Mouse (Mus musculus) kidney, adult 11 months (tissue): ENCODE results near the gene Glud1.
A peak's percentile ranks its signal among the peaks of the same experiment; 100 is the strongest.

Source experiments
- DNase-seq: peaks from one replicate; pipeline ENCODE4 v3.0.0; 2022

Gene Glud1

DNA sequence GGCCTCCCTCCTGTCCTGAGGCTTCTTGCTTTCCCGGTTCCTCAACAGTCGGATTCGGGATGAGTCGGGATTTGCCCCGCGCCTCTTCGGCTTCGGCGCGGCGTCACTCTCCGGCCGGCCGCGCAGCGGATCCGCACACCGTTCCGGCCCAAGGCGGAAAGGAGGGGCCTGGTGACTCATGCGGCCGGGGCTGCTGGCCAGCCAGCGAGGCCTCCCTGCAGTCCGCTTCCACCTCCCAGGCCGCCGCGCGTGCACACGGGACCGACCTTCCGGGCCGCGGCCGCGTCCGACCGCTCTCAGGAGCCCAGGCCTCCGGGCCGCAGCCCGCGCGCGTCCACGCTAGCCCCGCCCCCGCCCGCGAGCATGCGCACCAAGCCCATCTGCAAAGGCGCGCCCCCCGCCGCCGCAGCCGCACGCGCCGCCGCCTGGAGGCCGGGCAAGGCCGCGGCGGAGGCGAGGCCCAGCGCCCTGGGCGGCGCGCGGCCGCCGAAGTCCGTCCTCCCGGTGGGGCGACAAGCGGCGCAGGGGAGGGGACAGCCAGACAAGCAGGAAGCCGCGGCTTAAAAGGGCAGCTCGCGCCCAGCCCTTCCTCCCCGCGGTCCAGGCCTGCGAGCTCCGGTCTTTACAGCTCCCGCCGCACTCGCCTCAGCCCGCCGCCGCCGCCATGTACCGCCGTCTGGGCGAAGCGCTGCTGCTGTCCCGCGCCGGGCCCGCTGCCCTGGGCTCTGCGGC, at the start of gene Glud1, which contains the start of gene Shld2:
Gene Glud1, plus strand, starts transcription at position 494 of the 732 bp plus-strand sequence.
Gene Shld2, minus strand, starts transcription at position 260 of the 732 bp plus-strand sequence.
- peak; percentile 98 for DNase-seq

- peak; percentile 14 for DNase-seq
These were observed 42.5 kb upstream of the Glud1 start for GRCm38 (mm10) chr14:34268046-34268445.

DNA sequence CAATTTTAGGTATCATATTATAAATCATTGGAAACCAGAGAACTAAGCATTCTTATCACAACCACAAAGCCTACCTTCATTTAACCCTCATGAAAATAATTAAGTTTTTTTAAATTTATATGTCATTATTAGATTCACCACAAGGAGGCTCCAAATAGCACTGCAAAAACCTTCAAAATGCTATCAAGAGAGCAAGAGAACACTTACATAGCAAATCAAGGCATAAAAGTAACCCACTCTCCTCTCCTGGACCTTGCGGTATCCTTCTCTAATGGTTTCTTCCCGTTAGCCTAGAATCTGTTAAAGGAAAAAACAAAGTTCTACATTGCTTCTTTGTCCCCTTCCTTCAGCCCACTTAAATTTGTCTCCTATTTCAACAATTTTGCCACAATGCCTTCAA, 37.2 kb upstream of the Glud1 start:
- DNase-seq = no peak

GRCm38 (mm10) chr14:34274141-34274540, 36.4 kb upstream of the Glud1 start:
- no peak for DNase-seq

- peak; percentile 23 for DNase-seq
These were observed 35.3 kb upstream of the Glud1 start for GRCm38 (mm10) chr14:34275225-34275624.

DNA sequence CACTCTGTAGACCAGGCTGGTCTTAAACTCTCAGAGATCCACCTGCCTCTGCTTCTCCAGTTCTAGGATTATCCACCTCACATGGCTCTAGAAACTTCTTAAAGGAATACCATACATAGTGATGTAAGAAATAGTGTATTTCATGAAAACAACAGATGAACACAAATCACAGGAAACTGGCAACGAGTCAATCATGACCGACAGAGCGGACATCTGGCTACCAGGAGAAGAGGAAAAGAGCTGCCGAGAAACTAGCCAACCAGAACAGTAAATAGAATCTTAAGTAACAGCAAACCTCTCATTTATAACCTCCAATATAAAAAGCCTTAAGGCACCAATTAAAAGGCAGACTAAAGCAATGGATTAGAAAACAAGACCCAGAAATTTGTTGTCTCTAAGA, 30.8 kb upstream of the Glud1 start:
- no peak for DNase-seq

DNA sequence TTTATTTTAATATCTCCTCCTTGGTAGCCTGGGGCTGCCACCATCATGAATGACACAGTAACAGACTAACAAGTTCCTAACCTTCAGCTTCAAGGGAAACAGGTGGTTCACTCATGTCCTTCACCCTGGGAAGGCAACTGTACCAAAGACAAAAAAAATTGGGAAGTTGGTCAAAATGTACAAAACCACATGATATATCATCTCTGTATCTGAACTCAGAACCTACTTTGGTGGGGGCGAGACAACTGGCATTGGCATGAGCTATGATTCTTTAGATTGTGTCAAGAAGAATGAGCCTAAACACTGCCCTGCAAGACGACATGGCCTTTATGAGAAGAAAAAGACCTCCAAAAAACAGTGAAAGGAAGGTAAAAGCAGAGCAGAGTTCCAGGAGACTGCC, 29.7 kb upstream of the Glud1 start:
- no peak for DNase-seq

DNA sequence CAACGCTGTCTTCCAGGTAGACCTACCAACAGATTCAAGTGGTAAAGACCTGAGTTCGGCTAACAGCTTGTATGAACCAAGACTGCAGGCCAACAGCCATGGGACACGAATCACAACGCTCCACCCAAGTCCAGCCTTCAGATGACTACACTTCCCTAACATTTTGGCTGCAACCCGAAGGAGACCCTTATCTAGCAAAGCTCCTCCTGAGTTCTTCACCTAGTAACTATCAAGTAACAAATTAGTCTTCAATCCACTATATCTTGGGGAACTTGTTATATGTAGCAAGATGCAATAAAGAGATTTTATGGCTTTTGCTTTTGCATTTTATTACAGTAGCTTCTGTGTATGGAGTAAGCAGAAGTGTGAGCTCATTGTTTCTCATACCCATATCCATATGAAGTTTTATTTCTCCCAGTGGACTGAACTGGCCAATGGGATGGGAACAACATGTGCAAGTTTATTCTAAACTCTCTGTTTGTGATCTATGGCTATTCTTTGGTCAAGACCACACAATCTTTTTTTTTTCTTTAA, 28.7 kb upstream of the Glud1 start:
- no peak for DNase-seq

DNA sequence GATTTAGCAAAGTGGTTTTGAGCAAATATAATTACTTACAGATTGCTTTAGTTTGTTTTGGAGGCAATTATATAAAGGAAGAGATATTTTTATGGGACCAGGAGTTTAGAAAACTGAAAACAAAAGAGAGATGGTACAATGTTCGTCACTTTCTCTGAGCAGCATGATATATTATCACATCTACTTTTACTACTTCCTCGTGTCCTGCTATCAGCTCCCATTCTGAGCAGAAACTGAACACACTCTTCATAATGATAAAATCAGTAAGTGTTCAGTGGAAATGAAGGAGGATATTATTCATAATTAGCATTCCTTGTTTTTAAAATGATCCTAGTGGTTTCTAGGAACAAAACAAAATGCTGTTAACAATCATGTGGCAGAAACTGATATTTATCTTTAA, 22.1 kb upstream of the Glud1 start:
- DNase-seq = no peak

GRCm38 (mm10) chr14:34289259-34290015, 21.1 kb upstream of the Glud1 start:
- no peak for DNase-seq

DNA sequence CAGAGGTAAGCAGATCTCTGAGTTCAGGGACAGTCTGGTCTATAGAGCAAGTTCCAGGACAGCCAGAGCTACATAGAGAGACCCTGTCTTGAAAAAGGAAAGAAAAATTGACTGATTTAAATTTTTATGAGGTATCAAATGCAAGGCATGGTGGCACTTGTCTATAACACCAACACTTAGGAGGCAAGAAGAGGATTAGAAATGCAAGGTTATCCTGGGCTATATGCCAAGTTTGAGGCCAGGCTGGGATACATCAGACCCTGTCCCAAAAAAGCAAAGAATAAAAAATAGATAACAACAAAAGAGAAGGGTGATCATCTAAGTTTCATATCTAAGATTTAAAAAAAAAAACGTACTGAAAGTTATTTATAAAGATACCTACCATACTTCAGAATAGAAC, 20.3 kb upstream of the Glud1 start:
- no peak for DNase-seq

- DNase-seq = no peak
These were observed 16.9 kb upstream of the Glud1 start for GRCm38 (mm10) chr14:34293641-34294040.

- DNase-seq = no peak
These were observed 14.2 kb upstream of the Glud1 start for GRCm38 (mm10) chr14:34296350-34296749.

DNA sequence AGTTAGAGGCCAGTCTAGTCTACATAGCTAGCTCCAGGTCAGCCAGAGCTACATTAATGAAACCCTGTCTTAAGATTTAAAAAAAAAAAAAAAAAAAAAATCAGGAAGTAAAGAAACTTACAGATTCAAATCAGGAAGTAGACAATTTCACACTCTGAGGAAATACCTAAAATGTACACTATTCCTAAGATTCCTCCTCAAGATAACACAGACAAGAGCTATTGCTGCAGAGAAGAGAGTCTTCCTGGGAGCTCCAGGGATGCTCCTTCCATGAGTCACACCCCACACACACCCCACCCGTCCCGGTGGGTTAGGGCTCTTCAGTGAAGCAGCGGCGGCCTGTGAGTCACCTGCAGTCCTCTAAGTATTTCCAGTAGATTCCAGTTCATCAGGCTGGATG, 13.5 kb upstream of the Glud1 start:
- no peak for DNase-seq

DNA sequence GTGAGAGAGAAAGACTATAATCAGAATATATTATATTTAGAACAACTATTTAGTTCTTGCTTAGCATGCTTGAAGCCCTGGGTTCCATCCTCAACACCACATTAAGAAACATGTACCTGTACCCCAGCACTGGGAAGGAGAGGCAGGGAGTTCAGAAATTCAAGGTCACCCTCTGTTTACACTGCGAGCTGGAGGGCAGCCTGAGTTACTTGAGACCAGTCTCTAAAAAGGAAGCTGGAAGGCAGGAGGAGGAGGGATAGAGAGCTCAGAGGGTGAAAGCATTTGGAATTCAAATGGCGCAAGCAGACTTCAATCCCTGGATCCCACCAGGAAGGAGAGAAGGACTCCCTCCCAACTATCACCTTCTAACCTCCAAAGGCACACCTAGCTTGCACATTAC, 12.9 kb upstream of the Glud1 start:
- DNase-seq = no peak

DNA sequence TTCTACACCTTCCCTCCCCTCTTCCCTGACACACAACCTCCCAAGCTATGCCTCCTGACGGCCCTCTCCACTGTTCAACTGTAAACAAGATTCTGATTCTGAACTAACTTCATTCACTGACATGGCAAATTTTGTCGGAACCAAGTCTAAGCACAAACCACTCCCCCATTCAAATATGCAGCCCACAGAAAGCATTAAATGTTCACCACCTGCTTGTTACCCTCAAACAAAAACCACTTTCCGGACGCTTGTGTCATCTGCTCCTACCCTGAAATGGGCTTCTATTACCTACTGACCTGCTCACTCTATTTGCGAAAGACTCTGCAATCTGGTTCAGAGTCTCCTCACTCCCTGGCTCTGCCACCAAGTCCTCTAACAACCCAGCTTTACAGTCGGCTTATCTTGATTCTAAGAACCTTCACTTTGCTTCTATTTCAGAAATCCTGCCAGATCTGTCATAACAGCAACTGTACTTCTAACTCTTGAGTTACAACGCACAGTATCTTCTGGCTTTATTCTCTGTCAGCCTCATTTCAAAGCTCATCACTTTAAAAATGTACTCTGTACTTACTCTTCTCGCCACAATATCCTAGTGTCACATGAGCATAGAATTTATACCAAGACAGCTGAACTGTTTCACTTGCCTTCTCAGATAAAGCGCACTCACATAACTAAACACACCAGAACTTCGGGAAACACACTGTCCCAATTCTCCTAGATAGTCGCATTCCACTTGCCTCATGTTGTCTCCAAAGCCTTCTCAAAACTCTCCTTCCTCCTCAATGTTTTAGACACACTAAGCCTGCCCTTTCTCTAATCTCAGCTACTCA, 11.4 kb upstream of the Glud1 start:
- DNase-seq = no peak

DNA sequence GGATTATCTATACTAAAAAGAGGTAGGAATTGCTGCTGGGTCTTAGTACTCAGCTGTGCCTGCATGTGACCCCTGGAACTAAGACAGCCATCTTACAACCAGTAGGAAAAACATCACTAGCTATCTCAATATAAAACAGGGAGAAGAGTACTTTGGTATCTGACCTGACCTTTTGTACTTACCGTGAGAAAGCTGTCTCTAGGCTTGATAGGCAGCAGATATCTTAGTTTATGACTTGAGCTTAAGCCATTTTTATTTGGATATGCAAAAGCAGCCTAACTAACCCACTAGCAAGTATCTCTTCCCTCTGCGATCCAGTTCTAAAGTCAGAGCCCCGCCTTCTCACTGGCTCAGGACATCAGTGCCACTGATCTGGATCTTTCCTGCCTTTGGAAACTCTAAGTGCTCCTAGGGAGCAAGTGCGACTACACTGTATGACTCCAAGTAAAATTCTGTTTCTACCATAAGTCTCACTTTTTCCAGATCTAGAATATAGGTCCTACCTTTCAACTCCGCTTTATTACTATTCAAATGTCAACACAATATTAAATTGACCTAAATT, 7.8 kb upstream of the Glud1 start:
- no peak for DNase-seq

GRCm38 (mm10) chr14:34303265-34303680, 7.3 kb upstream of the Glud1 start:
- no peak for DNase-seq

GRCm38 (mm10) chr14:34309266-34309665, 1.3 kb upstream of the Glud1 start:
- DNase-seq = no peak

- no peak for DNase-seq
These were observed 657 bp upstream of the Glud1 start for GRCm38 (mm10) chr14:34309907-34310233.

DNA sequence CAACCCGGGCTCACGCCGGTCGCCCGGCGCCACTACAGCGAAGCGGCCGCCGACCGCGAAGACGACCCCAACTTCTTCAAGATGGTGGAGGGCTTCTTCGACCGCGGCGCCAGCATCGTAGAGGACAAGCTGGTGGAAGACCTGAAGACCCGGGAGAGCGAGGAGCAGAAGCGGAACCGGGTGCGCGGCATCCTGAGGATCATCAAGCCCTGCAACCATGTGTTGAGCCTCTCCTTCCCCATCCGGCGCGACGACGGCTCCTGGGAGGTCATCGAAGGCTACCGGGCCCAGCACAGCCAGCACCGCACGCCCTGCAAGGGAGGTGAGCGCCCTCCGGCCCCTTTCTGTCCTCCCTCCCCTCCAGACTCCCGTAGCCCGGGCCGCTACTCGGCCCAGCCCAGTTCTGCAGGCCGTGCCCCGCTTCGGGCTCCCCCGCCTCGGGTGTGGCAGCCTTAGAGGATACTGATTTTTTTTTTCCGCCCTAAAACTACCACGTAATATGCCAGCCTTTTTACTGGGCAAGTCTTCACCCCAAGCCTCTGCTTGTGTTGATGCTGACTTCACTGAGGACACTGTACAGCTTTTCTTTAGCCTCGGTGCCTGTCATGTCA, 599 bp downstream of the Glud1 start:
- peak; percentile 54 for DNase-seq

DNA sequence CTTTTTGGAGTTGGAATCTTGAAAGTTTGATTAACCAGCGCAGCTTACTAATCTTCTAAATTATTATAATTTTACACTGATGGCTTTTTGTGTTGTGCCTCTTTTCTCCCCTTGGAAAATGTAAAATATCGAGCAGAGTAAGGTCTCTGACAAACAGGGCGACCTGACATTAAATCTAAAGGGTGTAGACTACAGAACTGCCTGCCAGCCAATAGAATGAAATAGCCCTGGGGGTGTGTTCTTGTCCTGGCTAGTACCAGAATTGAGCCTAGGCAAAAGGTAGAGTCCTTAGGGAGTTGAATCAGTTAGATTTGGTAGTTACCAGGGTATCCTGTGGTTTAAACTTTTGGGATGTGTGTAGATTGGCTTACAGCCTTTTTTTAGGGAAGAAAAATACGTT, 1.2 kb downstream of the Glud1 start:
- peak; percentile 63 for DNase-seq
